Mouse (Mus musculus) adrenal gland, postnatal 25 days (tissue): ENCODE results near the gene Rab26. TPM values are rescaled to one million over a fixed set of nuclear protein-coding genes. Genes with fewer than 3 reads are reported as not detected.

ENCODE experiments used
- DNase-seq: peaks from one replicate; pipeline ENCODE4 v3.0.0; 2021; ENCODE audit warnings: mixed read lengths
- total RNA-seq: library from RNA; stranded (reverse); gene quantifications from 2 replicates; pipeline ENCODE4 v1.2.3, GENCODE M21; 2021

Gene Rab26
- total RNA-seq, 1 experiment from 2014 or later, result 1.4 TPM

DNA sequence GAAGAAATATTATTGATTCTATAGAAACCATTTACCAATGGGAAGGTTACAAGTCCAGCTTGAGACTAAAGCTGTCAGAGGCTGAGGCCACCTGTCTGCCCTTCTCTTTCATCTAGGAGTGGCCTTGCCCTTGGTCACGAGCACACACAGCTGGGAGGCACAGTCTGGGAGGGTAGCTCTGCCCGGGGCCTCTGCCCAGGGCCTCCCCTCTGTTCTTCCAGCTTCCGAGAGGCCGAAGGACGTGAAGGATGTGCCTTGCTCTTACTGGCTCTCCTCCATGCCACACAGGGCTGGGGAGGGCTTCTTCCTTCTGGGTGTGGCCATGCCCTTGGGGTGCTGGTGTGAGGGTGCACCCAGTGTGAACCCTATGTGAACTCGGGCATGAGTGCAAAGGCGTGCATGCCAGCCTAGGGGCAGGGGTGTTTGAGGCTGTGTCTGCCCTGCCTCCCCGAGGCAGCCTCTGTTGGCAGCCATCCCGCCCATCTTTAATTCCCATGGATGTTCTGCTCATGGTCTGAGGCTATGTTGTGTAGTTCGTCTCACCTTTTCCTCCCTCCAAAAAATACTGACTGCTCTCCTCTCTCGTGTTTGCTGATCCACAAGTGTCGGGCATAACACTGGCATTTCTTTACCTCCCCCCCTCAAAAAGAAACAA lies 26.1 kb downstream of the Rab26 start:
- no peak for DNase-seq

DNA sequence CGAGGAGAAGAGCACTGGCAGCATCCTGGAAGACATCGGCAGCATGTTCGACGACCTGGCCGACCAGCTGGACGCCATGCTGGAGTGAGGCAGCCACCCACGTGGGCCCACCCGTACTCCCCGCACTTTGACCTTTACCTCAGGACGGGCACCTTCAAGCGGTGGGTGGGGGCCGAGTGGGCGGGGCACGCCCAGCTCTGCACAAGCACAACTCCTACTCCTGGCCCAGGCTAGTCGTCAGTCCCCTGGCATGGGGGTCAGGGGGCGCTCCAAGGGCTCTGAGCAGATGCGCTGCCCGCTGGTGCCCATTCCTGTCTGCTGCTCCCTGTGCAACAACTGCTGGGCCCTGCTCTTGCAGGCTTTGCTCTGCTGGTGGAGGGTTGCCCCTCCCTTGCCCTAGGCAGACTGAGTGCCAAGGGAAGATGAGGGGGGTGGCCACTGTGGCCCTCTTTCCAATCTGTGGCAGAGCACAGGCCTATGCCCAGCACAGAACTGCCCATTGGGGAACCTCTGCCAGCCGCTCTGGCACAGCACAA lies 26.8 kb downstream of the Rab26 start:
- DNase-seq, result no peak

DNA sequence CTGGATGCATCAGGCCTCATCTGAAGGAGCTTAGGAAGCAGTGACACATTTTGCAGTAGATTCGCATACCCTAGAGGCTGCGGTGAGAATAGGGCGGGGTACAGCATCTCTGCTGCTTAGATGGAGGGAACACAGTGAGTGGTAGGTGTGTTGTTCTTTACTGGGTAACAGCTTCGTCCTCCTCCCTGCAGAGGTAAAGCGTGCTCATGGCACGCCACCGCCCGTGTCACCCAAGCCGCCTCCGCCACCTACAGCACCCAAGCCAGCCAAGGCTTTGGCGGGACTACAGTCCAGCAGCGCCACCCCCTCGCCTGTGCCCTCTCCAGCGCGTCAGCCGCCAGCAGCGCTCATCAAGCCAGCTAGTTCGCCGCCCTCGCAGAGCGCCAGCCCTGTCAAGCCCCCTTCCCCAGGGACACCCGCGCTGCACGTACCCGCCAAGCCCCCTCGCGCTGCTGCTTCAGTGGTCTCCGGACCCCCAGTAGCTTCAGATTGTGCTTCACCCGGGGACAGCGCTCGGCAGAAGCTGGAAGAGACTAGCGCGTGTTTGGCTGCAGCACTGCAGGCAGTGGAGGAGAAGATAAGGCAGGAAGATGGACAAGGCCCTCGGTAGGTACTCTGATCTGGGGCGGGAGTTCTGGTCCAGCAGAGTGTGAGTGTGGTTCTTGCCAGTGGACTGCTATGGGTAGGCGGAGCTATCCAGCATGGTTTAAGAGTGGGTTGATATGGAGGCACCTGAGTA lies 27.5 kb downstream of the Rab26 start:
- DNase-seq, result peak; percentile 55

DNA sequence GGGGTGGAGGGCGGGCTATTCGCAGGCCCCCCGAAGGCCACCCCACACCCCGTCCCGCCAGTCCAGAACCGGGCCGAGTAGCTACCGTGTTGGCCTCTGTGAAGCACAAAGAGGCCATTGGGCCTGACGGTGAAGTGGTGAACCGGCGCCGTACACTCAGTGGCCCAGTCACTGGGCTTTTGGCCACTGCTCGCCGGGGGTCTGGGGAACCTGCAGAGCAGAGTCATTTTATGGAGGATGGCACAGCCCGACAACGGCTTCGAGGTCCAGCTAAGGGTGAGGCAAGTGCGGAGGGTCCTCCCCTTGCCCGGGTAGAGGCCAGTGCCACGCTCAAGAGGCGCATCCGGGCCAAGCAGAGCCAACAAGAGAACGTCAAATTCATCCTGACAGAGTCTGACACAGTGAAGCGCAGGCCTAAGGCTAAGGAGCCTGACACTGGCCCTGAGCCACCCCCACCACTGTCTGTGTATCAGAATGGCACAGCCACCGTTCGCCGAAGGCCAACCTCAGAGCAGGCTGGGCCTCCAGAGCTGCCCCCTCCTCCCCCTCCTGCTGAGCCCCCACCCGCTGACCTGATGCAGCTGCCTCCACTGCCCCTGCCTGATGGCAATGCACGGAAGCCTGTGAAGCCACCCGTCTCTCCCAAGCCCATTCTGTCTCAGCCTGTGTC lies 28.6 kb downstream of the Rab26 start:
- no peak for DNase-seq

DNA sequence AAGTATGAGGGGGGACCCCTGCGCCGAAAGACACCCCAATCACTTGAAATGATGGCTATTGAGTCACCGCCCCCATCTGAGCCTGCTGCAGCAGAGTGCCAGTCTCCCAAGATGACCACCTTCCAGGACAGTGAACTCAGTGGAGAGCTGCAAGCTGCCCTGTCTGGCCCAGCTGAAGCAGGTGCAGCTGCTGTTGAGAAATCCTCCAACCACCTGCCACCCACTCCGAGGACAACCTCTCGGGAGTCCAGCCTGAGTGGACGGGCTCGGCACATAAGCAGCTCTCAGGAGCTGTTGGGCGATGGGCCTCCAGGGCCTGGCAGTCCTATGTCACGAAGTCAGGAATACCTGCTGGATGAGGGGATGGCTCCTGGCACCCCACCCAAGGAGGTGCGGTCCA lies 29.9 kb downstream of the Rab26 start:
- no peak for DNase-seq

DNA sequence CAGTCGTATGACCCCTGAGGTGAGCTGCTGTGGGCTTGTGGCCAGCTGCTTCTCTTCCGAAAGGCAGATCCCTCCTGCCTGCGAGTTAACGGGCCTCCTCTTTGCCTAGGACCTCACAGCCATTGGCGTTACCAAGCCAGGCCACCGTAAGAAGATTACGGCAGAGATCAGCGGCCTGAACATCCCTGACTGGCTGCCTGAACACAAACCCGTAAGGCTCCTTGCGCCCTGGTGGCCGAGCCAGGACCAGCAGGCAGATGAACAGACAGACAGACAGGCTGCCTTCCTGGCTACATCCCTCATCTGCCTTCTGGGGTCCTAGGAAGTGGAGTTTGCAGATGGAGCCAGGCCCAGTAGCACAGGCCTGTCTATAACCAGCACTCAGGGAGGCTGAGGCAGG lies 31.8 kb downstream of the Rab26 start:
- DNase-seq, result no peak

DNA sequence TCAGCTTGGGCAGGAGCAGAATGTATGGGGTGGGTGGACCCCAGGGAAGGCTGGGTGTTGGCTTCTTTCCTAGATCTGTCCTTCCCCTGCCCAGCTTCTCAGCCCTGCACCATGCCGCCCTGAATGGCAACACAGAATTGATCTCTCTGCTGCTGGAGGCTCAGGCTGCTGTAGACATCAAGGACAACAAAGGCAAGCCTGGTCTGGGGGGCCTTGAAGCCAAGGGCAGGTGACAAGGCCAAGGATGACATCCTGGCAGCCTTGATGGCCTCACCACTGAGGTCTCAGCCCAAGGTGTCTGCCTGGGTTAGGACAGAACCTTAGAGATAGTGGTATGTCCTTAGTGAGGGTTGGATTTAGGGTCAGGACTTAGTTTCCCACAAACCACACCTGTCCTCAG lies 38.0 kb downstream of the Rab26 start:
- DNase-seq, result no peak

DNA sequence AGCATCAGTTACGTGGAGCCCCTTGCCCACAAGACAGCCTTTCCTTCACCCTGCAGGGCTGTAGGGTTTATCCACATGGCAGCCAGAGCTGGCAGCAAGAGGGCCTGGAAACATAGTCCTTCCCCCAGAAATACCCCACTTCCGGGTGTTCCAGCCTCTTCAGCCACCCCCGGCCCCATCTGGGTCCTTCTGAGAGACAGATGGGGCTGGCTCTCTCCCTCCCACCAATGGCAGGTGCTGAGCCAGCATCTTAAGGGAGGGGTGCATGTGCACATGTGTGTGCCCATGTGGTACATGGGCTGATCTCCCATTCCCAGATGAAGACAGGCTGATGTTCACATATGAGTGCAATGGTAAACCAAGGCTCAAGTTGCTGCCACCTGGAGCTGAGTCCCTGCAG lies 38.6 kb downstream of the Rab26 start:
- no peak for DNase-seq

DNA sequence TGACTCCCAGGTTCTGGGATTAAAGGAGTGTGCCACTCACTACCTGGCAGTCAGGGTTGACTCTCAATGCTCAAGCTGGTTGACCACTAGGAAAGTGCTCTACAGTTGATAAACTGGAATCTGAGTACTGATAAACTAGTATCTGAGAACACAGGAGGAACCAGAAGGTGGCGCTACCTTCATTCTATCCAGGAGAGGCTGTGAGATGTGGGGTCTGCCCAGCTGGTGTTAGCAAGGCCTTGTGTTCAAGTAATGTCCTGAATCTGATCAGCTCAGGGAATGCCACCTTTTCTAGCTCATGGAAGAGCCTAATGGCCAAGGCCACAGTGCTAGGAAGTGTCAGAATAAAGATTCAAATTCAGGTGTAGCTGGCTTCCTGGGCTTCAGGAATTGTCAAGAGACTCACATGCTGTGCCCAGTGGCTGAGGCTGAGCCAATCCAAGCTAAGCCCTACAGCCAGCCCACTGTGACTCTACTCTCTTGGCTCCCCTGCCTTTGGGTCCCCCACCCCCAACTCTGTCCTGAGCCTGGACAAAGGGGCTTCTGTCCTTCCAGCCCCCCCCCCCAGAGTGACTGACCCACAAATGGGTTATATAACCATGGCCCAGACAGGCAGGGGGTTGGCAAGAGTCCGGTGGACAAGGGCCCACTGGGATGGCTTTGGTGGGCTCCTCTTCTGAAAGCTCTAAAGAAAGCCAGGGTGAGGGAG lies 39.2 kb downstream of the Rab26 start:
- no peak for DNase-seq

DNA sequence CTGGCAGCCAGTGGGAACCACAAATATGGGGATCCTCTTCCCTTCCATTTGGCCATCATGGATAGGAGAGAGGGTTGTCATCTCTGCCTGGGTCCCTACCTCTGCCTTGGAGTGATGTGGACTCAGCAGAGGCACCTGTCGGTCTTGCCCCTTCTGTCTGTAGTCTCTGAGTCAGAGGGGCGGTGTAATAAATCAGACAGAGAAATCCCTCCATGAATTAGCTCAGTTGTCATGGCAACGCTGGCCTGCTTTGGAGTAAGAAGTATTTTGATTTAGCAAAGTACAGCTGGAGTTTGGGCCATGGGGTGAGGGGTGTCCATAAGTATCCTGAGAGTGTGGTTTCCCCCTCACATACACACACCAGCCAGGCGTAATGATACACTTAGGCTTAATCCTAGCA lies 43.6 kb downstream of the Rab26 start:
- DNase-seq, result no peak

DNA sequence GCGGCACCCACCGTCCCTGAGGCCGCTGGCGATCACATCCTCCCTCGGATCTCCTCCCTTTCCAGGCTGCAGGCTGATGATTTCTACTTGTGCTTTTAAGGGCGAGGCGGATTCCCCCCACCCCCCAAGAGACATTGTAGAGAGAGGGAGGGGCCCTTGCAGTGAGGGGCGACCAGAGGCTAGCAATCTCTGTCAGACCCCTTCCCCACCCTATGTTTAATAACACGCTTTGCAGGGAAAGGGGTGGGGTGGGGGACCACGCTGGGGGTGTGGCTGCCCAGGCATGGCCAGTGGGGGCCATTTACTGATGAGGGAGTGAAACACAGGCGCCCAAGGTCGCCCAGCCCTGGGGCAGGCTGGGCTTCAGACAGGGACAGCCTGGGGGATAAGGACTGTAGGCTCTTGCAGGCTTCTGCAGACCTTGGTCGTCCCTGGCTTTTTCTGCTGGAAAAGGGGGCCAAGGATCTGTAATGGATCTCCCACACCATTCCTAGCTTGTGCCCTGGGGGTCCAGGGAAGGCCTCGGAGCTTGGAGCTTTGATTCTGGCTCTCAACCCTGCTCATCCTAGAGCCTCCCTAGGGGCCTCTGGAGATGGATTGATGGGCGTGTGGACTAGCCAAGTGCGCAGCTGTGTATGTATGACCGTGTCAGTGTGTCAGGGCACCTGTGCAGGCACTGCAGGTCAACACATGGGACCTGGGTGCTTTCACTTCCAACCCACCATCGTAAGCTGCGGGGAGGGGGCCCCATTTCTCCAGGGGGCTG lies 44.6 kb downstream of the Rab26 start:
- no peak for DNase-seq

DNA sequence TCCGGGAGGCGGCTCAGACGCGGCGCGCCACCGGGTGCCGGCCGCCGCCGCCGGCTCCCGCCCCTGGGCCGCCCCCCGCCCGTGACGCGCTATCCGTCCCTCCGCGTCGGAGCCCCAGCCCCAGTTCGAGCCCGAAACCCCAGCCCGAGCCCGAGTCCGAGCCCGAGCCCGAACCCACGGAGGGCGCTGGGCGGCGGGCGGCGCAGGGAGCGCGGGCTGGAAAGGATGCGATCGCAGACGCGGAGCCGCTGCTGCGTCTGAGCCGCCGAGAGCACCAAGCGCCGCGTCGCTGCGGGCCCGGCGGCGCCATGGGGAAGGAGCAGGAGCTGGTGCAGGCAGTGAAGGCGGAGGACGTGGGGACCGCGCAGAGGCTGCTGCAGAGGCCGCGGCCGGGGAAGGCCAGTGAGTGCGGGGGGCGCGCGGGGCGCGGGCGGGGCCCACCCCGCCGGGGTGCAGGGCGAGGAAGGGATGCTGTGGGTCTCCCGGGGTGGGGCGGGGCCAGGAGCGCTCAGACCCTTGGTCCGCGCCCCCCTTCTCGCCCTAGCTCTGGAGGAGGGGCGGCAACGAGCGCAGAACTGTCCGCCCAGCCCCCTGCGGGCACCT lies 45.2 kb downstream of the Rab26 start:
- DNase-seq, result peak; percentile 54

DNA sequence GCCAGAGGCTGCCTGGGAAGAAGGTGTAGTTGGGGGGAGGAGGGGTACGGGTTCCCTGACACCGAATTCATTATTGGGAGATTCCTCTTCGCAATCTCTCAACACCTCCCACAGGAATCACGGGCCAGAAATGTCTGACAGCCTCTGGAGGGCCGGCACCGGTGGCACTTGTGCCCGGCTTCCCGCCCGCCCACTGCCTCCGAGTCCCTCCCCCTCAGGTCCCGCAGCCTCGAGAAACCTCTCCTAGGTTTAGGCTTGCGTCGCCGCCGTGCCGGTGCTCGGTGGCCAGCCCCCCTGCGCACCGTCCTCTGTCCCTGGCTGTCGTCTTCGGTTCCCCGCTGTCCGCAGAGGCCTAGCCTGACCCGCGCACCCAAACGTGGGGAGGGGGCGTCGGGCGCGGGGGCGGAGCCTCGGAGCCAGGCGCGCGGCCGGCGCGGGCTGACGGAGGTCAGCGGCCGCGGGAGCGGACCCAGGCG lies 45.8 kb downstream of the Rab26 start, which contains the start of gene Caskin1:
Caskin1 (plus strand) TSS at position 416 of the 476 bp plus-strand sequence.
- DNase-seq, result peak; percentile 58

DNA sequence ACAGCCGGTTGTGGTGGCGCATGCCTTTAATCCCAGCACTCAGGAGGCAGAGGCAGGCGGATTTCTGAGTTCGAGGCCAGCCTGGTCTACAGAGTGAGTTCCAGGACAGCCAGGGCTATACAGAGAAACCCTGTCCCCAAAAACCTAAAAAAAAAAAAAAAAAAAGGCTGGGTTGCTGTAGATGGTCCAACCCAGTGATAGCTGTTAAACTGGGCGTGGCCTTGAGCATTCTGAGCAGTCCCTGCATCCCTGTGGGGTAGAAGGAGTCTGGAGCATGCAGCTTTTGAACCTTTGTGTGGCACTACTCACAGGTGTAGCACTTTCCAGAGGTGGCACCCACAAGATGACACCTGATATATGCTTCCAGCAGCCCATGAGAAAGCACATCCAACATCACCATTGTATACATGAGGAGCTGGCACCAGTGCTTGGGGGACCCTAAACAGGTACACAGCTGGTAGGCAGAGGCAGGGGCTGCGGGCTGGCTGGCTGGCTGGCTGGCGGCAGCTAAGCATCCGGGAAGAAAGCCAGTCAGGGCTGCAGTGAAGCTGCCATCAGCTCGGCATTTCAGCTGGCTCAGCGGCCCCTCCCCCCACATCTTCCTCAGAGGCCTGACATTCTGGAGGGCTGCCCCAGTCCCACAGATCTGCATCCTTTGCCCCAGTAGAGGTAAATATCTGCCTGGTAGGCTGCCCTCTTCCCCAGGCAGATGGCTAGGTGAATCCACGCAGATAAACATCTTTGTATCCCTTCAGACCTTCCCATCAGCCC lies 48.7 kb downstream of the Rab26 start:
- no peak for DNase-seq

DNA sequence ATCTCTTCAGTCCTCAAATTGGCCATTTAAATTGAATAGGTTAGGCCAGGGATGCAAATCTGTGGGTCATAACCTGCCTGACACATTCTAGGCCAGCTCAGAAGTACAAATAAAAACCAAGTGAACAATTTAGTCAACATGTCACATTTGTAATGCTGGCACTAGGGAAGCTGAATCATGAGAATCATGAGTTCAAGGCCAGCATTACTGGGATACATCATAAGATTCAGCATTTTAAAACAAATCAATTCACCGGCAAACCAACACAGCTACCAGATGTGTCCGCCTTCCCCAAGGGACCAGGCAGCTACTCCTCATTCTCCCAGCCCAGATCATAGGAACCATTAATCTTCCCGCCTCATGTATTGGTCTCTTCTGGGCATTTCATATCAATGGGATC lies 50.5 kb downstream of the Rab26 start:
- DNase-seq, result no peak

DNA sequence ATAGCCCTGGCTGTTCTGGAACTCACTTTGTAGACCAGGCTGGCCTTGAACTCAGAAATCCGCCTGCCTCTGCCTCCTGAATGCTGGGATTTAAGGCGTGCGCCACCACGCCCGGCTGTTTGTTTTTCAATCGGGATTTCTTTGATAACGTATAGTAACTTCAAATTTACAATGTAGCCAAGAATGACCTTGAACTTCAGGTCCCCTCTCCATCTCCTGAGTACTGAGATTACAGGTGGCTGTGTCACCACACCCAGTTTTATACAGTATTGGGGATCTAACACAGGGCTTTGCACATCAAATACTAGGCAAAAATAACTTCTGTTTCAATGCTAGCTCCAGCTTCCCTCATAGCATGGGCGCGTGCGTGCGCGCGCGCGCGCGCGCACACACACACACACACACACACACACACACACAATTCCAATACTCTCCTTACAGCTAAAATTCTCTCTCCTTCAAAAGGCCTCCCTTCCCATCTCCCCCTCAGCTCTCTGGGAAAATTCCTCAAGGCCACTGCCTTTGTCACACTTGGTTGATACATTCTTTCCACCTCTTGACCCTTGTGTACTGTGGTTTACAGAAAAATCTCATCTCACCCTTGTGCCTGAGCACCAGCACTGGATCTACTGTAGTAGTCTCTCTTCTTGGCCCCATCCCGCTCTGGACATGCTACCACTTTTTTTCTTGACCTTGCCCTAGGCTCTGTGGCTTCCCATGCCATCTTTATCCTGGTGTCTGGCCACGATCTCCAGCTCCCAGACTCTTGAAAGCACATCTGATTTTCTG lies 52.8 kb downstream of the Rab26 start:
- no peak for DNase-seq

DNA sequence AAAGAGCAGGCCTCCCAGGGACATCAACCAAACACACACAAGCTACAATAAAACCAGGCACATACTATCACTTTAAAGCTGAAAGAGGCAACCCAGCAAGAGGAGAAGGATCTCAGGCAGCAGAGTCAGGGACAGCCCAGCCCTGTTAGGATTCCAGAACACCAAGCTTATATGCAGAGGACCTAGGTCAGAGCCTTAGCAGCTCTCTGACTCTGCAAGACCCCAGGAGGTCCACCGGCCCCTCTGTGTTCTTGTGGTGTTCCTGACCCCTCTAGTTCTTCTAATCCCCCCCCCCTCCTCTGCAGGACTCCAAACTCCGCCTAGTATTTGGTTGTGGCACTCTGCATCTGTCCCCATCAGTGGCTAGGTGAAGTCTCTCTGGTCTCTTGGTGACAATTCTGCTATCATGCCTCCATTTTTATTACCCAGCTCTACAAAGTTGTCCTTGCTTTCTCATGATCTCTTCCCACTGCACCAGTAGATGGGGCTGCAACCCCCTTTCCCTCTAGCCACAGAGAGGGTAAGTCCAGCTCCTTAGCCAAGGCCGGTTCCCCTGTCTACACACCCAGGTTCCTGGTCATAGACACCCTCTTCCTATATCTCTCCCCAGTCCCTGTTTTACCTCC lies 53.7 kb downstream of the Rab26 start:
- no peak for DNase-seq

DNA sequence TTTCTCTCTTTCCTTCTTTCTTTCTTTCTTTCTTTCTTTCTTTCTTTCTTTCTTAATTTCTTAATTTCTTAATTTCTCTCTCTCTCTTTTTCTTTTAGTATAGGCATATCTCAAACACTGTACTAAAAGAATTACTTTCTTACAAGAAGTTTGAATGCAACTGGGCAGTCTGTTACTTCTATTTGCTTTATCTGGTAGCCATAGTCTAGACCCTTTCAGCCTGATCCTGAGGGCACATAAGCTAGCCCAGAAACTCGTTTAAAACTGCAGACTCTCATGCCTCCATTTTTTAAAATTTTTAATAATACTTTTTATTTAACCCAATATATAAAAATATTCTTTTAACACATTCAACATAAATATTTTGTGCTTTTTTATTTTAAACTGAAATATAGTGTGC lies 54.6 kb downstream of the Rab26 start:
- no peak for DNase-seq
